Mouse (Mus musculus) stomach, postnatal 0 days (tissue): ENCODE measurements at regions not wholly inside any gene's neighbourhood (a gene's known extent, or its start where the extent isn't known, plus 50 kb on each side); places are given as distances from the start of the nearest gene placed in this dataset.

Experiments
- CTCF ChIP-seq: IDR thresholded peaks from 2 replicates; pipeline ENCODE4 v1.5.1; 2016; ENCODE audit warnings: antibody characterized with exemption, low read depth, mild to moderate bottlenecking, moderate library complexity
- EP300 ChIP-seq: optimal IDR thresholded peaks from 2 replicates; pipeline ENCODE3; 2016; ENCODE audit warnings: antibody characterized with exemption

DNA sequence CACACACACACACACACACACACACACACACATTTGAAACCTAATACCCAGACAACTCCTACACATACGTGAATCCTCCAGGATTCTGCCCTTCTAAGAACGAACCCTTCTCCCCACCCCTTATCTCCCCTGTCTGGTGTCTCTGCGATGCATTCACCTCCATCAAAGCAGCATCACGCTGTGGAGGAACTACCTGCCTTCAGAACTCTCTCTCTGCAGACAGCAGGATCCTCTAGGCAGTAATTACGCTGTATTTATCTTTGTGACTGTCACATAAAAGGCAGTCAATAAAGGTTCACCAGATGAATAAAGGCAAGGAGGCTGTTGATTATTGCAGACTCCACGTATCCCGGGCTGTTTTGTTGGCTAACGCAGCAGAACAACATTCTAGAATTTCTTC, 267.4 kb downstream of the Pax3 start:
- no peak for TF ChIP-seq CTCF
- TF ChIP-seq EP300 = no peak
